Mouse (Mus musculus) forebrain, embryonic 12.5 days (tissue): Measurements from ENCODE around the gene Ptprd. TPM values are rescaled to one million over a fixed set of nuclear protein-coding genes. Genes with fewer than 3 reads are reported as not detected.

ENCODE experiments used
- ATAC-seq: fragments of 200-750 bp; cut with Nextera tagmentation; 2 replicates; pipeline ENCODE4 v1.8.0; 2017; ENCODE audit warnings: moderate TSS enrichment; ENCODE audit not compliant: low FRiP score
- H3K27ac ChIP-seq: fragments of 300-500 bp; sonication (generic); 2 replicates; pipeline ENCODE4 v1.5.1; 2016; ENCODE audit warnings: mild to moderate bottlenecking
- H3K27me3 ChIP-seq: fragments of 300-500 bp; sonication (generic); 2 replicates; pipeline ENCODE4 v1.6.1; 2016; ENCODE audit warnings: mild to moderate bottlenecking
- H3K36me3 ChIP-seq: fragments of 300-500 bp; sonication (generic); replicated peaks from 2 replicates; pipeline ENCODE4 v1.6.1; 2016; ENCODE audit warnings: mild to moderate bottlenecking
- H3K4me1 ChIP-seq: fragments of 300-500 bp; sonication (generic); 2 replicates; pipeline ENCODE4 v1.6.1; 2016
- H3K4me2 ChIP-seq: fragments of 300-500 bp; sonication (generic); 2 replicates; pipeline ENCODE4 v1.6.1; 2016; ENCODE audit warnings: mild to moderate bottlenecking, moderate library complexity
- H3K4me3 ChIP-seq: fragments of 300-500 bp; sonication (generic); replicated peaks from 2 replicates; pipeline ENCODE4 v1.5.1; 2016; ENCODE audit warnings: mild to moderate bottlenecking
- H3K9ac ChIP-seq: fragments of 300-500 bp; sonication (generic); 2 replicates; pipeline ENCODE4 v1.6.1; 2016; ENCODE audit warnings: mild to moderate bottlenecking
- H3K9me3 ChIP-seq: fragments of 300-500 bp; sonication (generic); 2 replicates; pipeline ENCODE4 v1.6.1; 2016
- whole genome bisulfite sequencing: fragments of 180-500 bp; shearing (Covaris S2); methylation state at CpG from one replicate; pipeline ENCODE4 v1.1.7; 2016; 5-methylcytosine and 5-hydroxymethylcytosine counted together
- microRNA-seq: library from miRNA; unstranded; fragments of <30 nt; microRNA quantifications from one replicate; pipeline ENCODE4, GENCODE M21; 2017
- polyA plus RNA-seq: library from polyadenylated mRNA; unstranded; fragments of >200 nt; fragmentation: Nextera tagmentation; extraction: Ambion mirVana; gene quantifications from 2 replicates; pipeline ENCODE4 v1.2.1, GENCODE M21; 2016

Gene Ptprd
- polyA plus RNA-seq, 1 experiment from 2014 or later: 52.0 TPM

DNA sequence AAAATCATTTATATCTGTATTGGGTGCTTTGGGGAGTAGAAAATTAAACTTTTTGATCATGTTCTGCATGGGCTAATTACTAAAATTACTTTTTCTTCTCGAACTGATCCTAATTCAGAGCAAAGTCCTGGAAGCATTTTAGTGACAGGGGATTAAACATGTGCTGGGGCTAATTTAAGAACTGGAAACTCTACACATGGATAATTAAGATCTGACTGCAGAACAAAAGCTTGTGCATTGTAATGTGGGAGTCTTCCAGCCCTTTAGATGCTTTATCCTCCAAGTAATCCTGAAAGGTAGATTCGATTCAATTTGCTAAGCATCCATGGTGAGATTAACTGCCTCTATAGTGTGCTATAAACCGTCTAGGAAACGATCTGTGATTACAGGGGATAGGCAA, 2316.9 kb downstream of the Ptprd start:
- Histone ChIP-seq H3K27me3 (no peaks in the 10 kb centered on the region), H3K36me3 (no peaks in the 10 kb centered on the region), H3K4me2 (no peak overlapping the region), H3K9me3 (no peaks in the 10 kb centered on the region), H3K4me3 (no peak overlapping the region), H3K4me1 (peaks cover 5% of the 10 kb centered on the region; the same call in 1 of the 2 replicates), H3K27ac (no peak overlapping the region), H3K9ac (no peak overlapping the region)
- ATAC-seq: no peak
- WGBS: 9% methylated on average over 4 of the region's 4 CpGs

Small RNA genes lying within 50 kb of the gene (microRNA-seq; reads per million reads assigned to microRNA genes)
- not detected for gene Gm23159
